29 mouse cellular contexts compared by ENCODE assay signal in the genomic region with DNA sequence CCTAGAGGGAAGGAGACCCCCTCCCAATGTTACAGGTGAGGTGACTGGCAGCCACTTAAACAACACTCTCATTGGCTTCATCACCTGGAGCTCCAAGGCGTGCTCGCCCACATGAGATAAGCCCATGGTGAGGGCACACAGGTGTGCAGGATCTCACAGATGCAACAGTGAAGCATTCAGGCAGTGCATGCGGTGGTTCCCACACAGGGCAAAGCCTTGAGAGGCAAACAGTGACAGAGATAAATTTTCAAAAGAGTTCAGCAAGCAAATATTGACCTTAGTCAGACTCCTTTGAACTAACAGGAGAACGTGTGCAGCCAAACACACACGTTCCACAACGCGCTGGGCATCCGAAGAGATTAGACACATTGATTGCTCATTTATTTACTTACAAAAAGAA. TPM values are rescaled to one million over a fixed set of nuclear protein-coding genes. Genes with fewer than 3 reads are reported as not detected.
DNase-seq lines count a peak whose midpoint lies in the region; ATAC-seq and TF ChIP-seq lines count a peak whose summit lies in the region.
"Had no signal": no experiment of that assay in that cellular context is flagged by ENCODE, and none has a peak within 500 bp of the region (broad histone marks: within the 10 kb centered on the region; RNA-seq: fewer than 3 reads in every experiment).

No protein-coding gene starts in this region.

- no peak for TF ChIP-seq CTCF in intestine, postnatal 0 days (IDR thresholded peaks at IDR 0.05; ENCODE audit: low read depth)
- no peak for TF ChIP-seq CTCF in liver, postnatal 0 days (IDR thresholded peaks at IDR 0.05; ENCODE audit: low read depth)

- H3K9ac ChIP-seq in intestine, embryonic 14.5 days (ENCODE audit: low read length) = no peak overlapping the region
- no peak overlapping the region for H3K9ac ChIP-seq in intestine, postnatal 0 days (ENCODE audit: low read depth, low read length)
- H3K9ac ChIP-seq in liver, postnatal 0 days (replicated peaks) = no peak overlapping the region
- H3K9ac ChIP-seq in liver, embryonic 12.5 days = no peak overlapping the region
- no peak overlapping the region for H3K9ac ChIP-seq in intestine, embryonic 16.5 days (ENCODE audit: low read depth, low read length)
- H3K9ac ChIP-seq in stomach, embryonic 16.5 days (ENCODE audit: low read length) = no peak overlapping the region
- H3K9ac ChIP-seq: embryonic facial prominence, embryonic 13.5 days; forebrain, embryonic 13.5 days; heart, embryonic 13.5 days; hindbrain, embryonic 14.5 days had no signal

- H3K36me3 ChIP-seq in intestine, embryonic 14.5 days (ENCODE audit: control insufficient read depth, insufficient read depth, low read length) = no peaks in the 10 kb centered on the region
- H3K36me3 ChIP-seq in intestine, postnatal 0 days (ENCODE audit: control insufficient read depth, insufficient read depth) = no peaks in the 10 kb centered on the region
- no peaks in the 10 kb centered on the region for H3K36me3 ChIP-seq in liver, postnatal 0 days (replicated peaks; ENCODE audit: insufficient read depth, low read length)
- no peaks in the 10 kb centered on the region for H3K36me3 ChIP-seq in liver, embryonic 12.5 days
- no peaks in the 10 kb centered on the region for H3K36me3 ChIP-seq in intestine, embryonic 16.5 days (ENCODE audit: control insufficient read depth, insufficient read depth, low read length)
- H3K36me3 ChIP-seq in stomach, embryonic 16.5 days (ENCODE audit: control insufficient read depth, insufficient read depth, low read length) = no peaks in the 10 kb centered on the region
- no peaks in the 10 kb centered on the region for H3K36me3 ChIP-seq in forebrain, embryonic 10.5 days (replicated peaks)
- H3K36me3 ChIP-seq: embryonic facial prominence, embryonic 10.5 days; embryonic facial prominence, embryonic 13.5 days; G1E; heart, embryonic 13.5 days had no signal

- 58% methylated on average over 8 of the region's 8 CpGs for WGBS in intestine, embryonic 14.5 days
- 49% methylated on average over 8 of the region's 8 CpGs for whole genome bisulfite sequencing in intestine, postnatal 0 days
- WGBS in liver, postnatal 0 days (ENCODE audit: insufficient replicate concordance) = 61% methylated on average over 8 of the region's 8 CpGs
- 62% methylated on average over 8 of the region's 8 CpGs for WGBS in liver, embryonic 12.5 days (ENCODE audit: insufficient replicate concordance)
- WGBS in intestine, embryonic 16.5 days = 62% methylated on average over 8 of the region's 8 CpGs
- WGBS in stomach, embryonic 16.5 days = 56% methylated on average over 8 of the region's 8 CpGs
- 92% methylated on average over 8 of the region's 8 CpGs for WGBS in forebrain, embryonic 10.5 days

- H3K4me2 ChIP-seq in intestine, embryonic 14.5 days (ENCODE audit: low read length) = no peak overlapping the region
- H3K4me2 ChIP-seq in intestine, postnatal 0 days (replicated peaks; ENCODE audit: low read depth) = no peak overlapping the region
- no peak overlapping the region for H3K4me2 ChIP-seq in liver, postnatal 0 days (ENCODE audit: low read depth, low read length)
- no peak overlapping the region for H3K4me2 ChIP-seq in liver, embryonic 12.5 days
- H3K4me2 ChIP-seq in intestine, embryonic 16.5 days (ENCODE audit: low read depth, low read length) = no peak overlapping the region
- no peak overlapping the region for H3K4me2 ChIP-seq in stomach, embryonic 16.5 days (ENCODE audit: low read depth, low read length)
- H3K4me2 ChIP-seq: embryonic facial prominence, embryonic 13.5 days; forebrain, embryonic 13.5 days; heart, embryonic 13.5 days; hindbrain, embryonic 14.5 days had no signal

- ATAC-seq in intestine, embryonic 14.5 days (replicated peaks; ENCODE audit: low FRiP score, low TSS enrichment, low read depth) = peak; percentile 82
- ATAC-seq in intestine, postnatal 0 days = no peak
- ATAC-seq in liver, postnatal 0 days = peak; percentile 64
- no peak for ATAC-seq in liver, embryonic 12.5 days
- peak; percentile 87 for ATAC-seq in intestine, embryonic 16.5 days
- ATAC-seq in stomach, embryonic 16.5 days (ENCODE audit: insufficient read depth, low FRiP score) = peak; percentile 90
- ATAC-seq: forebrain, embryonic 13.5 days; forebrain, embryonic 16.5 days; hindbrain, postnatal 0 days; Patski had no signal

- H3K4me1 ChIP-seq in intestine, embryonic 14.5 days (replicated peaks; ENCODE audit: control insufficient read depth, insufficient read depth, low read length) = 0 out of 2 replicates have a peak, but pooled peaks cover 3% of the 10 kb centered on the region
- no peaks in the 10 kb centered on the region for H3K4me1 ChIP-seq in intestine, postnatal 0 days (replicated peaks; ENCODE audit: control insufficient read depth, insufficient read depth, low read length)
- peaks cover 6% of the 10 kb centered on the region; the same call in 1 of the 2 replicates for H3K4me1 ChIP-seq in liver, postnatal 0 days (ENCODE audit: insufficient read depth)
- no peaks in the 10 kb centered on the region for H3K4me1 ChIP-seq in liver, embryonic 12.5 days
- no peaks in the 10 kb centered on the region for H3K4me1 ChIP-seq in intestine, embryonic 16.5 days (ENCODE audit: control insufficient read depth, insufficient read depth, low read length)
- H3K4me1 ChIP-seq in stomach, embryonic 16.5 days (ENCODE audit: control insufficient read depth, insufficient read depth, low read length) = no peaks in the 10 kb centered on the region
- peaks cover 8% of the 10 kb centered on the region for H3K4me1 ChIP-seq in forebrain, embryonic 10.5 days
- H3K4me1 ChIP-seq: embryonic facial prominence, embryonic 13.5 days; forebrain, embryonic 13.5 days had no signal

- no peak for TF ChIP-seq EP300 in liver, postnatal 0 days (IDR thresholded peaks at IDR 0.05; ENCODE audit: low read depth)

- no peak for DNase-seq in intestine, embryonic 14.5 days (ENCODE audit: low spot score)
- DNase-seq in liver, postnatal 0 days = no peak
- no peak for DNase-seq in thymus, postnatal 0 days (ENCODE audit: low spot score)
- no peak for DNase-seq in forebrain, embryonic 10.5 days (ENCODE audit: extremely low spot score, low spot score)
- DNase-seq: adrenal gland, postnatal 10 days; adrenal gland, postnatal 36 days; B cell, adult 2 months; cerebellum, adult 18-20 months; cerebellum, adult 9-10 months; cerebellum, postnatal 14 days; gastrocnemius, postnatal 10 days; gastrocnemius, postnatal 36 days; heart, postnatal 14 days; heart, postnatal 4 days had no signal

- H3K9me3 ChIP-seq in intestine, embryonic 14.5 days (ENCODE audit: control insufficient read depth, low read length) = no peaks in the 10 kb centered on the region
- H3K9me3 ChIP-seq in intestine, postnatal 0 days (ENCODE audit: control insufficient read depth) = no peaks in the 10 kb centered on the region
- no peaks in the 10 kb centered on the region for H3K9me3 ChIP-seq in liver, postnatal 0 days (ENCODE audit: low read length)
- 0 out of 2 replicates have a peak, but pooled peaks cover 5% of the 10 kb centered on the region for H3K9me3 ChIP-seq in liver, embryonic 12.5 days (replicated peaks)
- no peaks in the 10 kb centered on the region for H3K9me3 ChIP-seq in intestine, embryonic 16.5 days (ENCODE audit: control insufficient read depth, low read length)
- H3K9me3 ChIP-seq in stomach, embryonic 16.5 days (replicated peaks; ENCODE audit: control insufficient read depth, low read length) = no peaks in the 10 kb centered on the region
- no peaks in the 10 kb centered on the region for H3K9me3 ChIP-seq in forebrain, embryonic 10.5 days
- H3K9me3 ChIP-seq: embryonic facial prominence, embryonic 10.5 days; embryonic facial prominence, embryonic 13.5 days; forebrain, embryonic 13.5 days; heart, embryonic 13.5 days had no signal

- H3K4me3 ChIP-seq in intestine, embryonic 14.5 days (ENCODE audit: low read depth, low read length) = no peak overlapping the region
- no peak overlapping the region for H3K4me3 ChIP-seq in intestine, postnatal 0 days (ENCODE audit: low read depth, low read length)
- H3K4me3 ChIP-seq in liver, postnatal 0 days (ENCODE audit: low read depth, low read length) = no peak overlapping the region
- no peak overlapping the region for H3K4me3 ChIP-seq in liver, embryonic 12.5 days
- H3K4me3 ChIP-seq in intestine, embryonic 16.5 days (ENCODE audit: low read length) = no peak overlapping the region
- no peak overlapping the region for H3K4me3 ChIP-seq in stomach, embryonic 16.5 days (replicated peaks; ENCODE audit: low read length)
- no peak overlapping the region for H3K4me3 ChIP-seq in forebrain, embryonic 10.5 days
- H3K4me3 ChIP-seq: embryonic facial prominence, embryonic 10.5 days; embryonic facial prominence, embryonic 13.5 days; erythroblast, embryonic 14.5 days; forebrain, embryonic 13.5 days; heart, embryonic 13.5 days had no signal

- H3K27me3 ChIP-seq in intestine, embryonic 14.5 days (replicated peaks; ENCODE audit: control insufficient read depth, insufficient read depth, low read length) = no peaks in the 10 kb centered on the region
- H3K27me3 ChIP-seq in intestine, postnatal 0 days (replicated peaks; ENCODE audit: control insufficient read depth, insufficient read depth, low read length) = no peaks in the 10 kb centered on the region
- 0 out of 2 replicates have a peak, but pooled peaks cover 6% of the 10 kb centered on the region for H3K27me3 ChIP-seq in liver, postnatal 0 days (ENCODE audit: insufficient read depth, low read length)
- peaks cover 21% of the 10 kb centered on the region; the same call in 1 of the 2 replicates for H3K27me3 ChIP-seq in liver, embryonic 12.5 days (replicated peaks)
- no peaks in the 10 kb centered on the region for H3K27me3 ChIP-seq in intestine, embryonic 16.5 days (replicated peaks; ENCODE audit: control insufficient read depth, insufficient read depth, low read length)
- H3K27me3 ChIP-seq in stomach, embryonic 16.5 days (ENCODE audit: control insufficient read depth, insufficient read depth, low read length) = no peaks in the 10 kb centered on the region
- no peaks in the 10 kb centered on the region for H3K27me3 ChIP-seq in forebrain, embryonic 10.5 days (ENCODE audit: poor library complexity, severe bottlenecking)
- H3K27me3 ChIP-seq: CH12.LX; forebrain, embryonic 13.5 days; Patski had no signal

- no peak overlapping the region for H3K27ac ChIP-seq in intestine, embryonic 14.5 days (ENCODE audit: low read depth)
- H3K27ac ChIP-seq in intestine, postnatal 0 days (ENCODE audit: low read depth, low read length) = no peak overlapping the region
- H3K27ac ChIP-seq in liver, postnatal 0 days (ENCODE audit: low read depth) = no peak overlapping the region
- no peak overlapping the region for H3K27ac ChIP-seq in liver, embryonic 12.5 days
- no peak overlapping the region for H3K27ac ChIP-seq in intestine, embryonic 16.5 days (ENCODE audit: low read length)
- H3K27ac ChIP-seq in stomach, embryonic 16.5 days (ENCODE audit: low read length) = peak overlapping the region; percentile 7; the same call in 1 of the 2 replicates
- H3K27ac ChIP-seq in forebrain, embryonic 10.5 days = no peak overlapping the region
- H3K27ac ChIP-seq: embryonic facial prominence, embryonic 10.5 days; embryonic facial prominence, embryonic 13.5 days; forebrain, embryonic 13.5 days; heart, embryonic 13.5 days; hindbrain, embryonic 14.5 days; hindbrain, postnatal 0 days had no signal

RNA-seq across cellular contexts. Expression of gene Cckar, which starts 30.8 kb away (rescaled TPM):
- polyA plus RNA-seq in intestine, embryonic 14.5 days (2014; fragmentation: Nextera tagmentation; extraction: Ambion mirVana) = 13.2 and 27.2 TPM in 2 replicates
- 2.3 and 2.4 TPM in 2 replicates for polyA plus RNA-seq in intestine, postnatal 0 days (2015; fragmentation: Nextera tagmentation; extraction: Ambion mirVana)
- polyA plus RNA-seq in liver, postnatal 0 days (2015; fragmentation: Nextera tagmentation; extraction: Ambion mirVana) = 0.12 and 0.19 TPM in 2 replicates
- polyA plus RNA-seq in liver, embryonic 12.5 days (2016; fragmentation: Nextera tagmentation; extraction: Ambion mirVana) = 0.08 and 0.12 TPM in 2 replicates
- polyA plus RNA-seq in intestine, embryonic 16.5 days (2015; fragmentation: Nextera tagmentation; extraction: Ambion mirVana) = 45.8 and 46.4 TPM in 2 replicates
- 79.0 and 80.3 TPM in 2 replicates for polyA plus RNA-seq in stomach, embryonic 16.5 days (2015; fragmentation: Nextera tagmentation; extraction: Ambion mirVana)
- polyA plus RNA-seq in thymus, postnatal 0 days (2015; fragmentation: Nextera tagmentation; extraction: Ambion mirVana) = 0.17 TPM in 1 of 2 replicates, not detected in the other
- 0.34 and 1.1 TPM in 2 replicates for polyA plus RNA-seq in forebrain, embryonic 10.5 days (2016; fragmentation: Nextera tagmentation; extraction: Ambion mirVana)
- polyA plus RNA-seq: erythroblast, embryonic 14.5 days; G1E; Patski had no signal

Comparison
In these comparisons a context has a peak if more than half of its experiments do, and no peak if none do; other contexts are left out.
1. ATAC-seq: peak in intestine, embryonic 14.5 days (single experiment), liver, postnatal 0 days (single experiment), intestine, embryonic 16.5 days (single experiment) and stomach, embryonic 16.5 days (single experiment); none in intestine, postnatal 0 days (single experiment) and liver, embryonic 12.5 days (single experiment).